Mouse (Mus musculus) retina, postnatal 1 day (tissue): ENCODE results near the gene Cdcp2.
"Not testable (repeated sequence)": the region's sequence is repeated elsewhere in the genome, so short reads cannot be mapped to it uniquely, and the experiment has no call there.

Source experiments
- DNase-seq: peaks from one replicate; pipeline ENCODE4 v3.0.0-alpha.2; 2012

Cdcp2 gene

GRCm38 (mm10) chr4:107094484-107095187 is 2.1 kb upstream of the Cdcp2 start:
- no peak for DNase-seq

DNA sequence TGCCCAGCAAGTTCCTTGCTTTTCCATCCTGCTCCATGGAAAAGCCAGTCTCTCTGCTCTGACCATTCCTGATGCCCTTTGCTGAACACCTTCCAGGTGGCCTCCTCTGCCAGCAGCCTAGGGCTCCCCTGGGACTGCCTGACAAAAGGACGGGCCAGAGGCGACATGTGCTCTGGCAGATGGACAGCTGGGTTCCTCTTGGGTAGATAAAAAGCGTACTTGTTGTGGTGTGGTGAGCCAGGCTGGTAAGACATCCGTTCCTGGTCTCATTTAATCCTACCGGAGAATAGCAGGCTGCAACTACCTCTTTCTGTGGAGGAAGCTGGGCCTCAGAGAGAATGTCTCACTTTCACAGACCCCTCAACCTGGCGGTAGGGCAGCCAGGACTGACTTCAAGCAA is 648 bp upstream of the Cdcp2 start:
- DNase-seq = peak; percentile 57

GRCm38 (mm10) chr4:107097871-107098270 is 1.2 kb downstream of the Cdcp2 start:
- no peak for DNase-seq

GRCm38 (mm10) chr4:107098375-107098774 is 1.7 kb downstream of the Cdcp2 start:
- DNase-seq = no peak

DNA sequence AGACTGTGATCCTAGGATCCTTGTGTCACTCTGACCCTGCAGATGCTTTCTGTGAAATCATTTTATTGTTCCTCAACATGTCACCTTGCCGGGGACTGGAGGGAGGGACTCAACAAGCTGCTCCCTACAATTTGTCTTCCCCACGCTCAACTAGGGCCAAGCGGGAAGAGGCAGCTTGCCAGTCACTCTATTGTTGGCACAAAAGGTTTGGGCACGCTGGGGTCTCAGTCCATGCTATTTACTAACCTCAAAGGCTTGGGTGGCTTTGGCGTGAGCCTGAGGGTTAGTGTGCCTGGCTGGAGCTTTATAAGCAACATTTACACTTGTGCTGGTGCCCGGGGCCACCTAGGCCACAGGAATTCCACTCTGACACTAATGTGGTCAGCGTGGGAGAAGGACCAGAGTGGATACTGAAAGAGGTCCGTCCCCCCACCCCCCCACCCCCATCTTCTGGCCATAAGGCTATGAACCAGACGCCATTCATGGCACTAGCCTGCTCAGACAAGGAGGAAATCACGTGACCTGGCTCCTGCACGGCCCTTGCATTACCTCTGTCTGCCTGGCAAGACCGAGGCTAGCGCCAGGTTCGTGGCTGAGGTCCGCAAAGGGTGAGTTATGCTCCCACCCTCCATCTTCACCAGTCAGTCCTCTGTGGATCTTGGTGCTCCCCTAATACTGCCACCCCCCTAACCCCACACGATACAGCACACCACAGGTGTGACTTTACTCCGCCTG is 2.3 kb downstream of the Cdcp2 start:
- no peak for DNase-seq

- no peak for DNase-seq
Observed at GRCm38 (mm10) chr4:107102220-107102619, 5.5 kb downstream of the Cdcp2 start.

DNA sequence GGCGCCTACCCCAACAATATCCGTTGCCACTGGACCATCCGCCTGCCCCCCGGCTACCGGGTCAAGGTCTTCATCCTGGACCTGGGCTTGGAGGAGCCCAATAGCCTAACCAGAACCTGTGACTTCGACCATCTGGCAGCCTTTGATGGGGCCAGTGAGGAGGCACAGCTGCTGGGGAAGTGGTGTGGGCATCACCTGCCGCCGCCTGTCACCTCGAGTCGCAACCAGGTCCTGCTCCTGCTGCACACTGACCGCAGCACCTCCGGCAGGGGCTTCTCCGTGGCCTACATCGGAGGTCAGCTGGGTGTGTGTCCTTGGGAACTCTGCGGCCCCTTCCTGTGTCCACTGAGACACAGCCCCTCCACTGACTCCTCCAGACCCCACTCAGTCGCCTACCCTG is 10.1 kb downstream of the Cdcp2 start:
- DNase-seq = no peak

DNA sequence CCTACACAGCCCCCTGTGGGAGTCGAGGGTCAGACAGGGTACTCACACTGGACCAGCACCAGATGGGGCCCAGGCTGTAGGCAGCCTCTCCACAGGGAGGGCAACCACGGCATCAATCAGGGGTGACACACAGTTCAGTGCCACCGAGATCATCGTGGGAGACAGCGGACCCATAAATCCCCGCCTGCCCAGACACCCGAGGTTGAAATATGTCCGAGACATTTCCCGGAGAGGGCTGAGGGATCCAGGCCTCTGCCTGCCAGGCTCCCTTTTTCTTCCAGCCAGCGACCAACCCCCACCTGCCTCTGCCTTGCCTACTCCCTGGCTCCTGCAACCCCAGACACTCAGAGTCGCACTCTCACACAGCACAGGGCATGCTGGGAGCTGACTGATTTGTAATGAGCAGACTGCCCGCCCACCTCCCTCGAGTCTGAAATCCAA is 11.6 kb downstream of the Cdcp2 start:
- peak; percentile 50 for DNase-seq

GRCm38 (mm10) chr4:107109181-107109580 is 12.5 kb downstream of the Cdcp2 start:
- not testable (repeated sequence) for DNase-seq

DNA sequence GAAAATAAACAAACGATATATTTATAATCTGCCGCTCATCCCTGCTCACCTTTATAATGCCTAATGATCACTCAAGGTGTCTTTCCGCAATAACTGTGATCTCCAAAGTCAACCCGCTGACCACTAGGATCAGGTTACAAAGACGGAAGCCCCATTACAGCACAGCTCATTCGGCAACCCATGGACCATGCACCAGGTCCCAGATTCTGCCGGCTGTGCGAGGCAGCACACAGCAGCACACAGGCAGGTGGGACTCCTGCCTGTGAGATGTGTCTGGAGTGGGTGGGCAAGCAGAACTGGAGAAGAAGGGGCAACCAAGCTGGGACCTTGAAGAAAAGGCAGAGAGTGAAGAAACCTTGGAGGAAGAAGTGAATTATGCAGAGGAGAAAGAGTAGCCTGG is 17.6 kb downstream of the Cdcp2 start:
- no peak for DNase-seq

DNA sequence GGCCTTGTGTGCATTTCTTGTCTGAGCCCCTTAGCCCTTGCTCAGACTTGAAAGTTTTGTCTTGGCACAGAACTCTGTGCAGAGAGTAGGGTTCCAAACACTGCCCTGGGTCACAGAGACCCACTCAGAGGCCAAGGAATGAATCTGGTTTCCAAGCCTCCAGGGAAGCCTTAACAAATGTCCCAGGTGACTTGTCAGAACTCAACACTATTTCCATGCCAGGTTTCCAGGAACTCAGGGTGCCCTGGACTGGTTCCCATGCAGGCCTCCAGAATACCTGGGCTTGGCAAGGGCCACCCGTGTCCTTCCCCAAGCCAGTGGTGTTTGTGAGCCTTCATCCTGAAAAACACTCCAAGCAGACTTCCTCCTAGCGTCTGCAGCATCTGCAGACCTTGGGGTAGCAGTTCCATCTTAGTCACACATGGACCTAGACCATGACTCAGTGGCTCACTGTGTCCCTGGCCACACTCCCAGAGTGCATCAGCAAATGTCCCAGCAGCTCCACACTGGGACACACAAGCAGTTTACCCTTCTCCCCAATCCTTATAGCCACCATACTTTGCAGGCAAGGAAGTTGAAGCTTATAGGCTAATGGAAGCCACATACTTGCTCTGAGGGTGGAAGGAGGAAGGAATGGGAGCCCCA is 21.2 kb downstream of the Cdcp2 start:
- DNase-seq = no peak

- no peak for DNase-seq
Observed at GRCm38 (mm10) chr4:107119056-107119455, 22.4 kb downstream of the Cdcp2 start.

GRCm38 (mm10) chr4:107120676-107121075 is 24.0 kb downstream of the Cdcp2 start:
- no peak for DNase-seq

- peak; percentile 90 for DNase-seq
Observed at GRCm38 (mm10) chr4:107121165-107121943, 24.7 kb downstream of the Cdcp2 start.

GRCm38 (mm10) chr4:107124376-107124775 is 27.7 kb downstream of the Cdcp2 start:
- DNase-seq = no peak

GRCm38 (mm10) chr4:107125101-107125500 is 28.4 kb downstream of the Cdcp2 start:
- peak; percentile 65 for DNase-seq

DNA sequence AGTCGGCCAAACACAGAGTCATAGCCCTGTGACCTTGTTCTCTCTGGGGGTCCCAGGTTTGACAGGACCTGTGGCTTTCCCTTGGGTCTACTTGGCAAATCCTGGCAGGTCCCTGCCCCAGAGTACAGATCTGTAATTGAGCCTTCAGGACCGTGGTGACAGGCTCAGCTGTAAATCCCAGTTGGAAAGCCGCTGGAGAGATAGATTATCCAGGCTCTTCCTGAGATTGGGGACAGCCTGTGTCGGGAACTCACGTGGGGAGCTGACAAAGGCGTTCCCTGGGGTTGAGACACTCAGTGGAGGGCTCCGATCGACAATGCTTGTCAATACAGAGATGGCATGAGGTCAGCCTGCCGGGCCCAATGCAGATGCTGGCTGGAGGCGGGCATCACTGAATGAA is 29.7 kb downstream of the Cdcp2 start:
- peak; percentile 71 for DNase-seq

- peak; percentile 75 for DNase-seq
Observed at GRCm38 (mm10) chr4:107126891-107127524, 30.3 kb downstream of the Cdcp2 start.

- peak; percentile 96 for DNase-seq
Observed at GRCm38 (mm10) chr4:107127901-107128669, 31.4 kb downstream of the Cdcp2 start.

DNA sequence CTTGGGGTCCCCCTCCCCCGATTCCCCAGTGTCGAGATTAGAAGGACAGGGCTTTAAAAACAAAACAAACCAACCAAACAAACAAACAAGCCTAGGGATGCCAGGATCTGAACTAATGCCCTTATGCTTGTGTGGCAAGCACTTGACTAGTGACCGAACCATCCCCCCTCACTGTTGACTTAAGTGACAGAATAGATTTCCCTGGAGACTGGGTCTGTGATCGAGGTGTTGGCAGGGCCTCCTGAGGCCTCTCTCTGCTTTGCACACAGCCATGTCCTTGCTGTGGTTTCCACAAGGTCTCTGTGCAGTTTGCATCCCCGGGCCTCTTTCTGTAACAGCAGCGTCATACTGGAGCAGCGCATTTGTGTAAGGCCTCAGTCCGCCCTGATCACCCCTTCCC is 32.7 kb downstream of the Cdcp2 start:
- DNase-seq = no peak

DNA sequence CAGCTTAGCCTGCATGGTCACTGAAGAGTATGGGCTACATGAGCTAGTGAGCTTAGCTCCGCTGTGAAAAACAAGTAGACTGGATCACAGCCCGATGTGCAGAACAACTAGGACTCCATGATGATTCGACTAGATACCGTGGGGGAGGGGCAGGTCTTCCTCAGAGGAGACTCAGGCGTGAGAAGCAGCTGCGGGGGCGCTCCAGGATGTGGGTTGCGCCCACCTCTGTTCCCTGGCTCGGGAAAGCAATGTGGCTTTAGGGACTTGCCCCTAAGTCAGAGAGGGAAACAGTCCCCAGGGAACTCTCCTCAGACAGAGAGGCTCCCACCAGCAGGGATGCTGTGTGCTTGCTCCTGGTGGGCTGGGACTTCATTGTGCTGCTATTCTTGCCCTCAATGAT is 33.8 kb downstream of the Cdcp2 start:
- peak; percentile 59 for DNase-seq

GRCm38 (mm10) chr4:107134891-107135290 is 38.2 kb downstream of the Cdcp2 start:
- DNase-seq = no peak
